ENCODE assay signal across 8 mouse cellular contexts in the genomic region with DNA sequence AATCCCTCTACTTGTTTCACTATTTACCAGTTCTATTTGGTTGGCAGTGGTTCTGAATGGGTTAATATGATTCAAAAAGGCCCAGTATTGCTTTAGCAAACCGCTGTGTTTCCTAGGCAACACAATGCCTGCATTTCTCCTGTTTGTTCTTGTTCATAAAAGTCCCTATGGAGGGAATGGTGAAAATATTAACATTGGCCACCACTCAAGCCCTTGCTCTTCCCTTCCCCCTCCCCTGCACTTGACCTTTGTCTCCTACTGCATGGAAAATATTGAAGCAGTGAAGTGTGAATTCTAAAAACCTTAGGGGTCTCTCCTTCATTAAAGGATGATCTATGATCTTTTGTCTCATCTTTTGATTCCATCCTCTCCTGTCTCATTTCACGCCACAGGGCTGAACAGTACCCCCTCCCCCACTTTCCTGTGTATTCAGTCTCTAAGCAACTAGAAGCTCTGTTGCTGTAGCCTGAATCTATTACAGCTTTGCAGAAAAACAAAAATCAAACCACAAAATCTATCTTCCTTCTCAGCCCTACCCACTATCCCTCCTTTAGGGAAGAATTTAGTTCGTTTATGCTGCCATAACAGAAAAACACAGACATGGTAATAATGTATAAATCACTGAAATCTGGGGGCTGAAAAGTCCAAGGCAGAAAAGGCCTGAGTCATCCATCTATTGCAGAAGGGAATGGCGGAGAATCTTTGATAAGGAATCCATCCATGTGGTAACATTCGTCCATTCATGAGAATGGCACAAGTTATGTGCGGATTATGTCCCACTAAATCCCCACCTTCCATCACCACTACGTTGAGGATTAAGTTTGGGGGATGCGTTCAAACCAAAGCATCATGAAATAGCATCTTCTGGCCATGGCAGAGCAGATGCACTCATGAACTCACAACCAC. TPM values are rescaled to one million over a fixed set of nuclear protein-coding genes. Genes with fewer than 3 reads are reported as not detected.
DNase-seq lines count a peak whose midpoint lies in the region; ATAC-seq and TF ChIP-seq lines count a peak whose summit lies in the region.

No protein-coding gene starts in this region.

- H3K9me3 ChIP-seq in kidney, postnatal 0 days (replicated peaks; ENCODE audit: low read length) = no peaks in the 10 kb centered on the region
- H3K9me3 ChIP-seq in forebrain, embryonic 13.5 days (replicated peaks) = no peaks in the 10 kb centered on the region

- H3K36me3 ChIP-seq in kidney, postnatal 0 days (ENCODE audit: insufficient read depth, low read length) = no peaks in the 10 kb centered on the region
- H3K36me3 ChIP-seq in forebrain, embryonic 13.5 days (ENCODE audit: poor library complexity, severe bottlenecking) = no peaks in the 10 kb centered on the region

- 64% methylated on average over 8 of the region's 8 CpGs for WGBS in kidney, postnatal 0 days
- 52% methylated on average over 8 of the region's 8 CpGs for WGBS in forebrain, embryonic 13.5 days

- H3K27me3 ChIP-seq in kidney, postnatal 0 days (ENCODE audit: insufficient read depth, low read length) = no peaks in the 10 kb centered on the region
- H3K27me3 ChIP-seq in forebrain, embryonic 13.5 days = no peaks in the 10 kb centered on the region

- ATAC-seq in kidney, postnatal 0 days (replicated peaks; ENCODE audit: low FRiP score, low read depth) = no peak
- peak; percentile 82 for ATAC-seq in forebrain, embryonic 13.5 days
- ATAC-seq in inflammation-experienced regulatory T-cells, adult 6 months = no peak

- no peak overlapping the region for H3K4me3 ChIP-seq in kidney, postnatal 0 days (replicated peaks; ENCODE audit: low read depth, low read length)
- H3K4me3 ChIP-seq in forebrain, embryonic 13.5 days = no peak overlapping the region

- no peak overlapping the region for H3K27ac ChIP-seq in kidney, postnatal 0 days
- peak overlapping the region; percentile 63 for H3K27ac ChIP-seq in forebrain, embryonic 13.5 days

- H3K9ac ChIP-seq in kidney, postnatal 0 days (ENCODE audit: low read depth, low read length) = no peak overlapping the region
- no peak overlapping the region for H3K9ac ChIP-seq in forebrain, embryonic 13.5 days

- H3K4me1 ChIP-seq in kidney, postnatal 0 days (replicated peaks; ENCODE audit: insufficient read depth, low read length) = no peaks in the 10 kb centered on the region
- no peaks in the 10 kb centered on the region for H3K4me1 ChIP-seq in forebrain, embryonic 13.5 days

- peak; percentile 49 for DNase-seq in kidney, postnatal 0 days (ENCODE audit: low spot score)
- no peak for DNase-seq in kidney, adult 18-20 months
- peak; percentile 10 for DNase-seq in MN1 (ENCODE audit: low spot score)
- peak; percentile 22 for DNase-seq in lung, postnatal 36 days
- DNase-seq in cerebellum, postnatal 4 days (ENCODE audit: low spot score in 2 of 2) = no peak
- no peak for DNase-seq in urinary bladder, postnatal 4 days (ENCODE audit: low spot score in 2 of 2)

- no peak for TF ChIP-seq CTCF in kidney, postnatal 0 days (IDR thresholded peaks at IDR 0.05; ENCODE audit: low read depth)

- no peak overlapping the region for H3K4me2 ChIP-seq in kidney, postnatal 0 days (ENCODE audit: low read length)
- no peak overlapping the region for H3K4me2 ChIP-seq in forebrain, embryonic 13.5 days

RNA-seq across cellular contexts. Expression of a gene that starts 10.4 kb away (rescaled TPM):
- polyA plus RNA-seq in kidney, postnatal 0 days (2015; fragmentation: Nextera tagmentation; extraction: Ambion mirVana) = 316 and 327 TPM in 2 replicates
- 430 and 475 TPM in 2 replicates for polyA plus RNA-seq in forebrain, embryonic 13.5 days (2015; fragmentation: Nextera tagmentation; extraction: Ambion mirVana)
- polyA plus RNA-seq in inflammation-experienced regulatory T-cells, adult 6 months (2017; shearing (Covaris generic)) = 10 to 100 TPM; 57.2 to 77.3 (median 65.5) TPM

RNA-seq across cellular contexts. Expression of a gene that starts 57.6 kb away (rescaled TPM):
- polyA plus RNA-seq in kidney, postnatal 0 days (2015; fragmentation: Nextera tagmentation; extraction: Ambion mirVana) = 2.8 and 3.5 TPM in 2 replicates
- polyA plus RNA-seq in forebrain, embryonic 13.5 days (2015; fragmentation: Nextera tagmentation; extraction: Ambion mirVana) = 3.1 and 4.3 TPM in 2 replicates
- polyA plus RNA-seq in inflammation-experienced regulatory T-cells, adult 6 months (2017; shearing (Covaris generic)) = 1 to 10 TPM in 1 of 3 experiments, under 1 TPM in 2; 0.58 to 1.3 (median 0.79) TPM

Comparison
In these comparisons a context has a peak if more than half of its experiments do, and no peak if none do; other contexts are left out.
1. DNase-seq: peak in kidney, postnatal 0 days (single experiment), MN1 (single experiment) and lung, postnatal 36 days (single experiment); none in kidney, adult 18-20 months (single experiment), cerebellum, postnatal 4 days (0 of 2) and urinary bladder, postnatal 4 days (0 of 2).